Mouse (Mus musculus) lung, adult 2 months (tissue): Measurements from ENCODE around the gene Exosc8.
A peak's percentile ranks its signal among the peaks of the same experiment; 100 is the strongest.

Experiments used
- CTCF ChIP-seq: fragments of 200-500 bp; IDR thresholded peaks from 2 replicates; pipeline ENCODE4 v1.5.1; 2011; ENCODE audit warnings: mild to moderate bottlenecking, low read length, control low read depth; ENCODE audit not compliant: insufficient read depth
- POLR2A ChIP-seq: fragments of 200-500 bp; IDR thresholded peaks from 2 replicates; pipeline ENCODE4 v1.6.1; 2011; ENCODE audit warnings: low read depth, mild to moderate bottlenecking, control low read depth, low read length, borderline replicate concordance; ENCODE audit errors: extremely low read depth

- TF ChIP-seq CTCF (peak; percentile 63), POLR2A (peak; percentile 69; the same call in 1 of the 2 replicates)
Measured at GRCm38 (mm10) chr3:54735247-54736046, at the start of gene Exosc8, which contains the start of gene Alg5.
